Mouse (Mus musculus): ENCODE data around the gene Kif4. TPM values are rescaled to one million over a fixed set of nuclear protein-coding genes. Genes with fewer than 3 reads are reported as not detected.

Kif4 gene
- polyA plus RNA-seq, 1 experiment from 2014 or later, result 21.0 TPM

DNA sequence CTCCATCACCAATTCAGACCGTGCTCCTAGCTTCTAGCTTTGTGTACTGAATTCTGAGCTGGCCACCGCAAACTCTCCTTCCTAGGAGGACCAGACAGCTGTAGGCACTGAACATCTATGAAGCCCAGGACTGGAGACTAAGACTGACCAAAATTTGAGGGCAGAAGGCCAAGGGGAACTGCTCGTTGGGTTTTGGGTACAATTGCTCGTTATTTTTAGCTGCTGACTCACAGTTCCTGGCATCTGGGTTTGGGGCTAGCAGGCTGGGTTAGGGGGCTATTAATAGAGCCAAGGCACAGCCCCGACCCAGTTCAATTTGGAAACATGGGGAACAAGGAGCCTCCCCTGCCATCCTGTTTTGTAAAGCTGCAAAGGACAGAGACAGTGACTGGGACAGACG lies 115.2 kb downstream of the Kif4 start:
- no peak overlapping the region for H3K4me3 ChIP-seq (ENCODE audit: low read depth, low read length)
- H3K4me2 ChIP-seq (ENCODE audit: low read length), result no peak overlapping the region
- no peak for ATAC-seq
- DNase-seq (ENCODE audit: low spot score), result no peak
- no peak overlapping the region for H3K27ac ChIP-seq (ENCODE audit: low read depth, low read length)
- no peaks in the 10 kb centered on the region for H3K27me3 ChIP-seq (replicated peaks; ENCODE audit: control insufficient read depth, insufficient read depth, low read length)
- no peaks in the 10 kb centered on the region; the same call in 1 of the 2 replicates for H3K4me1 ChIP-seq (ENCODE audit: control insufficient read depth, insufficient read depth, low read length)
- no peaks in the 10 kb centered on the region for H3K9me3 ChIP-seq (replicated peaks; ENCODE audit: control insufficient read depth, low read length)
- 71% methylated on average over 6 of the region's 6 CpGs for WGBS
- no peak overlapping the region for H3K9ac ChIP-seq (ENCODE audit: low read length)
- no peaks in the 10 kb centered on the region for H3K36me3 ChIP-seq (ENCODE audit: control insufficient read depth, insufficient read depth, low read length)

- 25% methylated on average over 10 of the region's 10 CpGs for WGBS
- no peaks in the 10 kb centered on the region; the same call in 1 of the 2 replicates for H3K4me1 ChIP-seq (ENCODE audit: control insufficient read depth, insufficient read depth, low read length)
- peak; percentile 71 for ATAC-seq
- H3K9me3 ChIP-seq (replicated peaks; ENCODE audit: control insufficient read depth, low read length), result no peaks in the 10 kb centered on the region
- H3K4me3 ChIP-seq (ENCODE audit: low read depth, low read length), result no peak overlapping the region
- no peaks in the 10 kb centered on the region for H3K27me3 ChIP-seq (replicated peaks; ENCODE audit: control insufficient read depth, insufficient read depth, low read length)
- no peak overlapping the region for H3K4me2 ChIP-seq (ENCODE audit: low read length)
- DNase-seq (ENCODE audit: low spot score), result peak; percentile 81
- H3K36me3 ChIP-seq (ENCODE audit: control insufficient read depth, insufficient read depth, low read length), result no peaks in the 10 kb centered on the region
- no peak overlapping the region for H3K27ac ChIP-seq (ENCODE audit: low read depth, low read length)
- no peak overlapping the region for H3K9ac ChIP-seq (ENCODE audit: low read length)
These were observed 116.4 kb downstream of the Kif4 start for GRCm38 (mm10) chrX:100741940-100742339.

GRCm38 (mm10) chrX:100765855-100766254 lies 140.3 kb downstream of the Kif4 start:
- Histone ChIP-seq H3K4me2 (ENCODE audit: low read length) (no peak overlapping the region), H3K27ac (ENCODE audit: low read depth, low read length) (no peak overlapping the region), H3K27me3 (replicated peaks; ENCODE audit: control insufficient read depth, insufficient read depth, low read length) (no peaks in the 10 kb centered on the region), H3K4me3 (ENCODE audit: low read depth, low read length) (no peak overlapping the region), H3K9ac (ENCODE audit: low read length) (no peak overlapping the region), H3K9me3 (replicated peaks; ENCODE audit: control insufficient read depth, low read length) (no peaks in the 10 kb centered on the region), H3K36me3 (ENCODE audit: control insufficient read depth, insufficient read depth, low read length) (no peaks in the 10 kb centered on the region), H3K4me1 (ENCODE audit: control insufficient read depth, insufficient read depth, low read length) (no peaks in the 10 kb centered on the region)
- no peak for ATAC-seq
- 82% methylated on average over 6 of the region's 6 CpGs for WGBS
- DNase-seq (ENCODE audit: low spot score), result no peak

- Histone ChIP-seq H3K27me3 (replicated peaks; ENCODE audit: control insufficient read depth, insufficient read depth, low read length) (no peaks in the 10 kb centered on the region), H3K27ac (ENCODE audit: low read depth, low read length) (peak within 1 kb of the TSS; percentile 52; the same call in 1 of the 2 replicates), H3K4me2 (ENCODE audit: low read length) (peak within 1 kb of the TSS; percentile 65), H3K4me1 (ENCODE audit: control insufficient read depth, insufficient read depth, low read length) (no peaks in the 10 kb centered on the region), H3K9me3 (replicated peaks; ENCODE audit: control insufficient read depth, low read length) (no peaks in the 10 kb centered on the region), H3K9ac (ENCODE audit: low read length) (peak within 1 kb of the TSS; percentile 81), H3K36me3 (ENCODE audit: control insufficient read depth, insufficient read depth, low read length) (no peaks in the 10 kb centered on the region), H3K4me3 (ENCODE audit: low read depth, low read length) (peak within 1 kb of the TSS; percentile 55)
- 40% methylated on average over 26 of the region's 26 CpGs for WGBS
- ATAC-seq, result peak; percentile 91
- peak; percentile 88 for DNase-seq (ENCODE audit: low spot score)
These were observed 141.8 kb downstream of the Kif4 start, which contains the start of gene Dlg3 for GRCm38 (mm10) chrX:100767181-100767884. Gene Dlg3, plus strand, starts transcription at chrX:100767722.

- DNase-seq (ENCODE audit: low spot score) (no peak), ATAC-seq (peak; percentile 59)
- H3K27me3 ChIP-seq (replicated peaks; ENCODE audit: control insufficient read depth, insufficient read depth, low read length), result no peaks in the 10 kb centered on the region
- peak overlapping the region; percentile 55 for H3K4me3 ChIP-seq (ENCODE audit: low read depth, low read length)
- peak overlapping the region; percentile 81 for H3K9ac ChIP-seq (ENCODE audit: low read length)
- H3K27ac ChIP-seq (ENCODE audit: low read depth, low read length), result peak overlapping the region; percentile 52; the same call in 1 of the 2 replicates
- no peaks in the 10 kb centered on the region for H3K4me1 ChIP-seq (ENCODE audit: control insufficient read depth, insufficient read depth, low read length)
- peak overlapping the region; percentile 65 for H3K4me2 ChIP-seq (ENCODE audit: low read length)
- H3K36me3 ChIP-seq (ENCODE audit: control insufficient read depth, insufficient read depth, low read length), result no peaks in the 10 kb centered on the region
- 30% methylated on average over 28 of the region's 36 CpGs for WGBS
- no peaks in the 10 kb centered on the region for H3K9me3 ChIP-seq (replicated peaks; ENCODE audit: control insufficient read depth, low read length)
These were observed 142.5 kb downstream of the Kif4 start for GRCm38 (mm10) chrX:100767885-100768626.

DNA sequence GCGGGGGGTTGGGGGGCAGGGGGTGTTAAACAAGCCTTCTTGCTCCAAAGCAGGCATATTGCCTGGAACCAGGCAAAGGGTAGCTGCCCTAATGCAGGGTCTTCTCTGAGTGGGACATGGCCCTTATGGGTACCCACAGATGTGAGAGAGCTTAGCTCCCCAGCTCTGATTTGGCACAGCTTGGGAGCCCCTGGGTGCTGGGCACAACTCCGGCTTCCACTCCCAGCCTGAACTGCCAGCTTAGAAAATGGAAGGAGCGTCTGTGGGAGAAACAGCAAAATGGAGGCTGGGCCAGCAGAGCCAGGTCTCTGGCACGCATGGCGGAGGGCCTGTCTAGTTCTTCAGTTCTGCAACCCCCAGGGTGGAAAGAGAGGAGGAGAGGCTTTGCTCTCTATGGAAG lies 143.7 kb downstream of the Kif4 start:
- H3K9me3 ChIP-seq (replicated peaks; ENCODE audit: control insufficient read depth, low read length), result no peaks in the 10 kb centered on the region
- H3K4me1 ChIP-seq (ENCODE audit: control insufficient read depth, insufficient read depth, low read length), result no peaks in the 10 kb centered on the region
- H3K27me3 ChIP-seq (replicated peaks; ENCODE audit: control insufficient read depth, insufficient read depth, low read length), result no peaks in the 10 kb centered on the region
- no peak overlapping the region; the same call in 1 of the 2 replicates for H3K27ac ChIP-seq (ENCODE audit: low read depth, low read length)
- H3K4me2 ChIP-seq (ENCODE audit: low read length), result peak overlapping the region; percentile 65
- DNase-seq (ENCODE audit: low spot score) (no peak), ATAC-seq (no peak)
- peak overlapping the region; percentile 81 for H3K9ac ChIP-seq (ENCODE audit: low read length)
- WGBS, result 82% methylated on average over 5 of the region's 5 CpGs
- peak overlapping the region; percentile 55 for H3K4me3 ChIP-seq (ENCODE audit: low read depth, low read length)
- H3K36me3 ChIP-seq (ENCODE audit: control insufficient read depth, insufficient read depth, low read length), result no peaks in the 10 kb centered on the region

DNA sequence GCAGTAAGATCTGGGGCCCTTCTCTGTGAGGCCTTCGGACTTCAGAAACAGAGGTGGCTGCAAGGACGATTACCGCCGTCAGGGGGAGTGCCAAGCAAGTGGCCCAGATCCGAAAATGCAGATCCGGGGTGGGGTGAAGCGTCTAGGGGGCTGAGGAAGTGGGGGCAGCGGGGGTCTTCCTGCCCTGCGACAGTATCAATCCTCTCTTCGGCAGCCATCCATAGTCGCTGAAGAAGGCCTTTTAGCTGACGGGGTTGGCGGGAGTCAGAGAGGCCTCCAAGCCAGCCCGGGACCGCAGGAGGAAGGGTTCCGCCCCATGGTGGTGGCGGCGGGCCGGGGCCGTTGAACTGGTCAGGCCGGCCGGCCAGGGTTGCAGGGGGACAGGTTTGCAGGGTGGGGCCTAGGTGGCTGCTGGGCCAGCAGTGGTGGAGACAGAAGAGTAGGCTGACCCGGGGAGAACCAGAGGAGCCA lies 148.8 kb downstream of the Kif4 start:
- H3K36me3 ChIP-seq (ENCODE audit: control insufficient read depth, insufficient read depth, low read length), result no peaks in the 10 kb centered on the region
- H3K4me1 ChIP-seq (ENCODE audit: control insufficient read depth, insufficient read depth, low read length), result no peaks in the 10 kb centered on the region
- H3K9me3 ChIP-seq (replicated peaks; ENCODE audit: control insufficient read depth, low read length), result no peaks in the 10 kb centered on the region
- no peaks in the 10 kb centered on the region for H3K27me3 ChIP-seq (replicated peaks; ENCODE audit: control insufficient read depth, insufficient read depth, low read length)
- DNase-seq (ENCODE audit: low spot score) (peak; percentile 52), ATAC-seq (no peak)
- peak overlapping the region; percentile 23 for H3K4me3 ChIP-seq (ENCODE audit: low read depth, low read length)
- H3K27ac ChIP-seq (ENCODE audit: low read depth, low read length), result no peak overlapping the region
- 28% methylated on average over 23 of the region's 23 CpGs for WGBS
- peak overlapping the region; percentile 43 for H3K4me2 ChIP-seq (ENCODE audit: low read length)
- peak overlapping the region; percentile 54 for H3K9ac ChIP-seq (ENCODE audit: low read length)

GRCm38 (mm10) chrX:100775405-100775804 lies 149.9 kb downstream of the Kif4 start:
- Histone ChIP-seq H3K9me3 (replicated peaks; ENCODE audit: control insufficient read depth, low read length) (no peaks in the 10 kb centered on the region), H3K4me2 (ENCODE audit: low read length) (no peak overlapping the region), H3K9ac (ENCODE audit: low read length) (no peak overlapping the region), H3K4me3 (ENCODE audit: low read depth, low read length) (no peak overlapping the region), H3K27me3 (replicated peaks; ENCODE audit: control insufficient read depth, insufficient read depth, low read length) (no peaks in the 10 kb centered on the region), H3K36me3 (ENCODE audit: control insufficient read depth, insufficient read depth, low read length) (no peaks in the 10 kb centered on the region), H3K27ac (ENCODE audit: low read depth, low read length) (no peak overlapping the region), H3K4me1 (ENCODE audit: control insufficient read depth, insufficient read depth, low read length) (no peaks in the 10 kb centered on the region)
- ATAC-seq, result no peak
- DNase-seq (ENCODE audit: low spot score), result no peak
- 85% methylated on average over 3 of the region's 3 CpGs for WGBS

DNA sequence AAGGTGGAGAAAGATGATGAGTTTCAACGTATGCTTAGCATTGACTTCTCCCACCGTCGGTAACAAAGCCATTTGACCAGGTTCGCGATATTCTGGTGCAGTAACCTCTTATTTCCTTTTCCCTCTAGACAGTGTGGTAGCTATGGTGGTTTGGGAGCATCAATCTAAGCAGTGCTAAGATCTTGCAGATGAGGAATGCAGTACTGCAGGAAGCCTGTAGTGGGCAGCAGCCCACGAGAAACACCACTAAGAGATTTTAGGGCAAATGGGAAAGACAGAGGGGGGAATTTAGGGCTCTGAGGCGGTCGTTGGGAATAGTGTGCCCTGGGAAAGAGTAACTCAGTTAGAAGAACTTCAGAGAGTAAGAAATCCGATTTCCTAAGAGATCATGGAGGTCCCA lies 151.0 kb downstream of the Kif4 start:
- H3K27ac ChIP-seq (ENCODE audit: low read depth, low read length), result peak overlapping the region; percentile 89
- no peak overlapping the region for H3K9ac ChIP-seq (ENCODE audit: low read length)
- H3K27me3 ChIP-seq (replicated peaks; ENCODE audit: control insufficient read depth, insufficient read depth, low read length), result no peaks in the 10 kb centered on the region
- H3K4me2 ChIP-seq (ENCODE audit: low read length), result peak overlapping the region; percentile 58
- 24% methylated on average over 9 of the region's 9 CpGs for WGBS
- no peaks in the 10 kb centered on the region for H3K36me3 ChIP-seq (ENCODE audit: control insufficient read depth, insufficient read depth, low read length)
- no peaks in the 10 kb centered on the region for H3K9me3 ChIP-seq (replicated peaks; ENCODE audit: control insufficient read depth, low read length)
- H3K4me1 ChIP-seq (ENCODE audit: control insufficient read depth, insufficient read depth, low read length), result no peaks in the 10 kb centered on the region
- ATAC-seq (peak; percentile 74), DNase-seq (ENCODE audit: low spot score) (peak; percentile 79)
- peak overlapping the region; percentile 43 for H3K4me3 ChIP-seq (ENCODE audit: low read depth, low read length)
